16 mouse cellular contexts compared by ENCODE assay signal in the genomic region with DNA sequence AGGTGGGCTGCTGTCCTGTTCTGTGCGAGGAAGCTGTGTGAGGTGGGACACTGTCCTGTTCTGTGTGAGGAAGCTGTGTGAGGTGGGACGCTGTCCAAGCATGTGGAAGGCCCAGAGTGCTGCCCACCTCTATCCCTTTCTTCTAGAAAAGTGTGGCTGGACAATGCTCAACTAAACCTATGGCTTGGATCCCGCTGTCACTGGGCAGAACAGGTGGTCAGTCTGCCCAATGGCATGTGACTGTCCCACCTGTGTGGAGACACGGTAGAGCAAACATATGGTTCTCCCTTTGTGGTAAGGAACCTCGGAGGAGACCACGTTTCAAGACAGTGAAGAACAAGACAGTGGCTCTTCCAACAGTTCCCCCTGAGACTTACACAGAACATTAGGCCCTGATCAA. TPM values are rescaled to one million over a fixed set of nuclear protein-coding genes. Genes with fewer than 3 reads are reported as not detected.
A peak's percentile ranks its signal among the peaks of the same experiment; 100 is the strongest.
DNase-seq lines count a peak whose midpoint lies in the region; ATAC-seq lines count a peak whose summit lies in the region.
"Had no signal": no experiment of that assay in that cellular context is flagged by ENCODE, and none has a peak within 500 bp of the region (broad histone marks: within the 10 kb centered on the region; RNA-seq: fewer than 3 reads in every experiment).

No protein-coding gene starts in this region.

- no peak for ATAC-seq in cerebellum, adult (ENCODE audit: insufficient number of reproducible peaks, low FRiP score, low TSS enrichment)
- ATAC-seq in erythroid progenitor cell, adult 5-6 weeks (replicated peaks; ENCODE audit: low FRiP score, poor library complexity, severe bottlenecking) = 0 out of 2 replicates have a peak, but pooled peaks have one; percentile 34
- ATAC-seq: activated CD4-positive, CD25-positive, alpha-beta regulatory T cell, adult 4 months; forebrain, embryonic 15.5 days; intestine, postnatal 0 days had no signal

- DNase-seq in cerebellum, adult 11-12 months = peak; percentile 72
- no peak for DNase-seq in cerebellum, adult 11 months
- DNase-seq in cerebellum, adult 8-10 months = peak; percentile 51
- peak; percentile 39 for DNase-seq in brain, adult 2 months (ENCODE audit: low read depth, low spot score)
- DNase-seq in embryo, embryonic 10 days (ENCODE audit: low spot score) = no peak
- DNase-seq in natural killer cell, adult 2 months (ENCODE audit: low spot score in 2 of 2) = no peak
- DNase-seq: adrenal gland, adult 8-10 months; adrenal gland, postnatal 25 days; gastrocnemius, postnatal 25 days; heart, adult 2 months; kidney, adult 2 months had no signal

RNA-seq across cellular contexts. Expression of a gene that starts 14.6 kb away (rescaled TPM):
- total RNA-seq in erythroid progenitor cell, adult 5-6 weeks (2015; ENCODE audit: low replicate concordance) = 8.4 and 16.6 TPM in 2 replicates
- total RNA-seq in erythroid progenitor cell, adult 5-6 weeks (2017; ENCODE audit: low replicate concordance) = 14.9 and 30.0 TPM in 2 replicates

Comparison
In these comparisons a context has a peak if more than half of its experiments do, and no peak if none do; other contexts are left out.
1. DNase-seq: peak in cerebellum, adult 11-12 months (single experiment), cerebellum, adult 8-10 months (single experiment) and brain, adult 2 months (single experiment); none in cerebellum, adult 11 months (single experiment), embryo, embryonic 10 days (single experiment) and natural killer cell, adult 2 months (0 of 2).